In the genomic region with DNA sequence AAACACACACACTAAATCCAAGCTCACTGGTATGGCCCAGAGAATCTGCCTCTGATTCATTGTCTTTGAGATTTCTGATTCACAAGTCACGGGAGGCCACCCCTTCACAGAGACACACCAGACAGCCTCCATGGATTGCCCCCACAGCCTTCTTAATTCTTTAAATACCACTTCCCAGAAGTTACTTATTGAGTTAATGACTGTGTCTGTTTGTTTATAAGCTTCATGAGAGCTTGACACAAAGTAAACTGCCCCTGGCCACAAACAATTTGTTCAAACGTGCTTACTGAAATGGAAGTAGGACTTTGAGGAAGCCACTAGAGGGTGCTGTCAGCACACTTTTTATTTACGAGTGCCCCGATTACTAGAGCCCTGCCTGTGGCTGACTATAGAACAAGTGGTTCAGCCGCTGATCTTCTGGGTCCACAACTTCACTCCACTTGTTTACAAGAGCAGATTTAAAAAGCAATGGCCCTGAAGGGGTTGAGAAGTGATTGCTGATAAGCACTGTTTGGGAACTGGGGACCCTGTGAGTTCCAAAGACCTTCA, we compare ENCODE assay signal across 8 mouse cellular contexts.
A peak's percentile ranks its signal among the peaks of the same experiment; 100 is the strongest.
DNase-seq lines count a peak whose midpoint lies in the region; ATAC-seq and TF ChIP-seq lines count a peak whose summit lies in the region.

No protein-coding gene starts in this region.

- H3K27ac ChIP-seq in liver, postnatal 0 days (ENCODE audit: low read depth), result no peak overlapping the region

- H3K36me3 ChIP-seq in liver, postnatal 0 days (replicated peaks; ENCODE audit: insufficient read depth, low read length), result no peaks in the 10 kb centered on the region

- no peak overlapping the region for H3K4me3 ChIP-seq in liver, postnatal 0 days (ENCODE audit: low read depth, low read length)

- no peak overlapping the region for H3K9ac ChIP-seq in liver, postnatal 0 days (replicated peaks)

- no peaks in the 10 kb centered on the region for H3K9me3 ChIP-seq in liver, postnatal 0 days (ENCODE audit: low read length)

- H3K27me3 ChIP-seq in liver, postnatal 0 days (ENCODE audit: insufficient read depth, low read length), result no peaks in the 10 kb centered on the region

- ATAC-seq in common myeloid progenitor, adult 5-6 weeks (replicated peaks; ENCODE audit: low read depth, poor library complexity, severe bottlenecking), result peak; percentile 95
- ATAC-seq in liver, postnatal 0 days, result no peak
- ATAC-seq in neutrophil, adult 5-6 weeks (ENCODE audit: extremely low read depth, insufficient number of reproducible peaks, low FRiP score, poor library complexity, severe bottlenecking), result peak; percentile 64; the same call in 1 of the 2 replicates

- WGBS in liver, postnatal 0 days (ENCODE audit: insufficient replicate concordance), result 18% methylated on average over 5 of the region's 5 CpGs

- DNase-seq in 416B (ENCODE audit: low read depth), result peak; percentile 83
- DNase-seq in WW6 (ENCODE audit: low read depth, low spot score), result peak; percentile 49
- DNase-seq in gastrocnemius, postnatal 4 days (ENCODE audit: low spot score in 2 of 2), result peak; percentile 31 to 64
- peak; percentile 88 for DNase-seq in kidney, postnatal 14 days
- peak; percentile 66 for DNase-seq in liver, postnatal 0 days
- peak; percentile 5 to 23 for DNase-seq in thymus, adult 18-20 months

- H3K4me1 ChIP-seq in liver, postnatal 0 days (ENCODE audit: insufficient read depth), result no peaks in the 10 kb centered on the region

- TF ChIP-seq CTCF in liver, postnatal 0 days (IDR thresholded peaks at IDR 0.05; ENCODE audit: low read depth), result peak; percentile 79

- no peak for TF ChIP-seq EP300 in liver, postnatal 0 days (IDR thresholded peaks at IDR 0.05; ENCODE audit: low read depth)

- H3K4me2 ChIP-seq in liver, postnatal 0 days (ENCODE audit: low read depth, low read length), result no peak overlapping the region

Comparison
In these comparisons a context has a peak if more than half of its experiments do, and no peak if none do; other contexts are left out.
1. DNase-seq: peak in every context shown above with its lines; median percentile 88 in kidney, postnatal 14 days; 83 in 416B; 66 in liver, postnatal 0 days; 49 in WW6; 48 in gastrocnemius, postnatal 4 days; 14 in thymus, adult 18-20 months.